Mouse (Mus musculus) ovary, postnatal 36 days (tissue): ENCODE measurements at regions not wholly inside any gene's neighbourhood (a gene's known extent, or its start where the extent isn't known, plus 50 kb on each side); places are given as distances from the start of the nearest gene placed in this dataset.

Experiments used
- DNase-seq: peaks from one replicate; pipeline ENCODE4 v3.0.0; 2022; ENCODE audit warnings: low spot score, mixed read lengths

GRCm38 (mm10) chr15:51657621-51658020 is 2227.1 kb upstream of the Gm7489 start:
- DNase-seq = no peak

GRCm38 (mm10) chr15:51668340-51668739 is 2216.4 kb upstream of the Gm7489 start:
- no peak for DNase-seq

GRCm38 (mm10) chr15:51671667-51672372 is 2212.9 kb upstream of the Gm7489 start:
- no peak for DNase-seq

- DNase-seq = no peak
These were observed 2211.2 kb upstream of the Gm7489 start for GRCm38 (mm10) chr15:51673483-51673882.

GRCm38 (mm10) chr15:51675291-51675690 is 2209.4 kb upstream of the Gm7489 start:
- no peak for DNase-seq

- DNase-seq = no peak
These were observed 2208.0 kb upstream of the Gm7489 start for GRCm38 (mm10) chr15:51676694-51677093.

- DNase-seq = no peak
These were observed 2207.4 kb upstream of the Gm7489 start for GRCm38 (mm10) chr15:51677266-51677665.

- DNase-seq = no peak
These were observed 2205.4 kb upstream of the Gm7489 start for GRCm38 (mm10) chr15:51679186-51679902.

- no peak for DNase-seq
These were observed 2204.2 kb upstream of the Gm7489 start for GRCm38 (mm10) chr15:51680494-51680893.

- no peak for DNase-seq
These were observed 2203.5 kb upstream of the Gm7489 start for GRCm38 (mm10) chr15:51681191-51681590.

GRCm38 (mm10) chr15:51682331-51682730 is 2202.4 kb upstream of the Gm7489 start:
- no peak for DNase-seq

GRCm38 (mm10) chr15:51687007-51687540 is 2197.6 kb upstream of the Gm7489 start:
- no peak for DNase-seq

- DNase-seq = no peak
These were observed 2195.2 kb upstream of the Gm7489 start for GRCm38 (mm10) chr15:51689498-51689897.

GRCm38 (mm10) chr15:51692671-51693070 is 2192.0 kb upstream of the Gm7489 start:
- DNase-seq = no peak

- DNase-seq = peak; percentile 51
These were observed 2188.2 kb upstream of the Gm7489 start for GRCm38 (mm10) chr15:51696344-51697016.

GRCm38 (mm10) chr15:51704198-51704597 is 2180.5 kb upstream of the Gm7489 start:
- no peak for DNase-seq

- peak; percentile 63 for DNase-seq
These were observed 2174.6 kb upstream of the Gm7489 start for GRCm38 (mm10) chr15:51709871-51710655.

GRCm38 (mm10) chr15:51720873-51721308 is 2163.8 kb upstream of the Gm7489 start:
- no peak for DNase-seq

- DNase-seq = no peak
These were observed 2163.3 kb upstream of the Gm7489 start for GRCm38 (mm10) chr15:51721363-51721762.

- no peak for DNase-seq
These were observed 2160.6 kb upstream of the Gm7489 start for GRCm38 (mm10) chr15:51724127-51724526.

GRCm38 (mm10) chr15:51725457-51725856 is 2159.2 kb upstream of the Gm7489 start:
- DNase-seq = no peak

GRCm38 (mm10) chr15:51730106-51730505 is 2154.6 kb upstream of the Gm7489 start:
- DNase-seq = no peak
